Mouse (Mus musculus) kidney, embryonic 15.5 days (tissue): ENCODE measurements at regions not wholly inside any gene's neighbourhood (a gene's known extent, or its start where the extent isn't known, plus 50 kb on each side); places are given as distances from the start of the nearest gene placed in this dataset.

Experiments
- ATAC-seq: fragments of 200-750 bp; cut with Nextera tagmentation; replicated peaks from 2 replicates; pipeline ENCODE4 v1.8.0; 2017; ENCODE audit warnings: moderate TSS enrichment; ENCODE audit not compliant: low FRiP score
- H3K27ac ChIP-seq: fragments of 300-500 bp; sonication (generic); 2 replicates; pipeline ENCODE4 v1.5.1; 2015; ENCODE audit warnings: mild to moderate bottlenecking, inconsistent platforms
- H3K27me3 ChIP-seq: fragments of 300-500 bp; sonication (generic); 2 replicates; pipeline ENCODE4 v1.6.1; 2015; ENCODE audit warnings: inconsistent platforms
- H3K36me3 ChIP-seq: fragments of 300-500 bp; sonication (generic); 2 replicates; pipeline ENCODE4 v1.6.1; 2015; ENCODE audit warnings: inconsistent platforms
- H3K4me1 ChIP-seq: fragments of 300-500 bp; sonication (generic); 2 replicates; pipeline ENCODE4 v1.6.1; 2015; ENCODE audit warnings: inconsistent platforms
- H3K4me2 ChIP-seq: fragments of 300-500 bp; sonication (generic); 2 replicates; pipeline ENCODE4 v1.6.1; 2015; ENCODE audit warnings: moderate library complexity, mild to moderate bottlenecking, inconsistent platforms
- H3K4me3 ChIP-seq: fragments of 300-500 bp; sonication (generic); replicated peaks from 2 replicates; pipeline ENCODE4 v1.5.1; 2015; ENCODE audit warnings: mild to moderate bottlenecking, inconsistent platforms
- H3K9ac ChIP-seq: fragments of 300-500 bp; sonication (generic); 2 replicates; pipeline ENCODE4 v1.6.1; 2015; ENCODE audit warnings: mild to moderate bottlenecking, inconsistent platforms
- H3K9me3 ChIP-seq: fragments of 300-500 bp; sonication (generic); replicated peaks from 2 replicates; pipeline ENCODE4 v1.6.1; 2016; ENCODE audit warnings: inconsistent platforms
- WGBS: fragments of 180-500 bp; shearing (Covaris S2); methylation state at CpG from one replicate; pipeline ENCODE4 v1.1.7; 2015; ENCODE audit warnings: mixed read lengths; 5-methylcytosine and 5-hydroxymethylcytosine counted together

DNA sequence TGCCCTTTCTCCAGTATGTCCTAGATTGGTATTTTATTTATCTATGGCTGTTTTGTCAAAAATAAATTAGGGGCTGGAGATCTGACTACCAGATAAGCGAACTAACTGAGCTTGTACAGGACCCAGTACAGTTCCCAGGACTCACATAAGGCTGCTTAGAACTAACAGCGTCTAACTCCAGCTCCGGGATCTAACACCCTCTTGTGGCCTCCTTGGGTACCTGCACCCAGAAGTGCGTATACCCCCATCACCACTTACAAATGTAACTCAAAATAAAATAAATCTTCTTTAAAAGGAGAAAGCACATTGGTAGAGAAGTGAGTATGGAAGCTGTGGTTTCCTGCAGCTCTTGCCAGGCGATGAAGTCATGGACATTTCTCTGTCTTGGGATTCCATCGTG is 82.9 kb downstream of the Gm4791 start:
- Histone ChIP-seq H3K4me1 (peaks cover 4% of the 10 kb centered on the region; the same call in 1 of the 2 replicates), H3K27ac (no peak overlapping the region), H3K4me3 (no peak overlapping the region), H3K9ac (no peak overlapping the region), H3K27me3 (0 out of 2 replicates have a peak, but pooled peaks cover 7% of the 10 kb centered on the region), H3K4me2 (no peak overlapping the region), H3K36me3 (no peaks in the 10 kb centered on the region), H3K9me3 (no peaks in the 10 kb centered on the region)
- WGBS, result 95% methylated on average over 6 of the region's 6 CpGs
- ATAC-seq, result no peak

DNA sequence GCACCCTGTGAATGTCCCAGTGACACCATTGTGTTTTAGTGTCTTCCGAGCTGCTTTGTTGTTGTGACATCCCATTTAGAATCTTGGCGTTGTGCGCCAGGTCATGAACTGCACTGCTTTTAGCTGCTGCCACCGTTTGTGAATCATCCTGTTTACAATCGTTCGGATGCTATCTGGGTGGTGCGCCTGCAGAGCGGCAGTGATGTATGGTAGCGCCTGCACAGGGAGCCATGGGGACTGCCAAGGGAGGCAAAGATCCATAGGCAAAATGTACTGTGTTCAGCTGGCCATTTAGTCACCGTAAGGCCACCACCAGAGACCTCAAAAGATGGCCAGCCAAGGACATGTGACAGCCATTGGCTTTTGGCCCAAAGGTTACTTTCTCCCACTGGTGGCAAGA is 93.3 kb downstream of the Gm4791 start:
- no peaks in the 10 kb centered on the region for H3K27me3 ChIP-seq
- no peaks in the 10 kb centered on the region for H3K36me3 ChIP-seq
- H3K9me3 ChIP-seq, result no peaks in the 10 kb centered on the region
- H3K4me3 ChIP-seq, result no peak overlapping the region
- WGBS, result 63% methylated on average over 10 of the region's 10 CpGs
- H3K4me2 ChIP-seq, result no peak overlapping the region
- ATAC-seq, result no peak
- H3K4me1 ChIP-seq, result no peaks in the 10 kb centered on the region
- H3K9ac ChIP-seq, result no peak overlapping the region
- no peak overlapping the region for H3K27ac ChIP-seq

- no peak overlapping the region for H3K4me2 ChIP-seq
Measured at GRCm38 (mm10) chr9:47095656-47096055, 97.1 kb downstream of the Gm4791 start.

DNA sequence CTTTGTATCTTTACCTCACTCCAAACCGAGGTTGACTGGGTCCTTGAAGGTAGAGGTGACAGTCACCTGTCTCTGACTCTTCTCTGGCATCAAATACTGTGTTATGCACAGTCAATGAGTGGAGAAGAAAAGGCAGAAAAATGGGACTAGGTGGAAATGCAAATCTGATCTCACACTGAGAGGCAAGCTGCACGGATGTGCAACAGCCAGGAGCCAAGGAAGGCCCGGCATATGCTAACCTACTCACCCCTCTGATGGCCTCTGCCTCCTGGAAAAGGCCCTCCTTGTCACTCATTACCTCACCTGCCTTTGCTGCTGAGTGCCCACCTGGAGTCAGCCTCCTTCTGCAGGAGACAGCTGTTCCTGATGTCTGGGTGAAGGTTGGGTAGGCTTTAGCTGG is 104.8 kb downstream of the Gm4791 start:
- no peaks in the 10 kb centered on the region for H3K36me3 ChIP-seq
- no peak overlapping the region for H3K27ac ChIP-seq
- no peaks in the 10 kb centered on the region for H3K27me3 ChIP-seq
- no peak overlapping the region for H3K4me2 ChIP-seq
- H3K4me1 ChIP-seq, result no peaks in the 10 kb centered on the region
- 79% methylated on average over 3 of the region's 3 CpGs for WGBS
- H3K9me3 ChIP-seq, result no peaks in the 10 kb centered on the region
- ATAC-seq, result no peak
- H3K4me3 ChIP-seq, result no peak overlapping the region
- no peak overlapping the region for H3K9ac ChIP-seq

More at GRCm38 (mm10) chr9:47095656-47096055, 97.1 kb downstream of the Gm4791 start:
- H3K4me3 ChIP-seq, result no peak overlapping the region
- H3K27ac ChIP-seq, result no peak overlapping the region
- H3K27me3 ChIP-seq, result no peaks in the 10 kb centered on the region
- no peaks in the 10 kb centered on the region for H3K36me3 ChIP-seq
- no peaks in the 10 kb centered on the region for H3K9me3 ChIP-seq
- 95% methylated on average over 4 of the region's 4 CpGs for WGBS
- H3K9ac ChIP-seq, result no peak overlapping the region
- ATAC-seq, result no peak
- no peaks in the 10 kb centered on the region for H3K4me1 ChIP-seq

GRCm38 (mm10) chr9:47103966-47104365 is 105.4 kb downstream of the Gm4791 start:
- no peaks in the 10 kb centered on the region for H3K27me3 ChIP-seq
- H3K9ac ChIP-seq, result no peak overlapping the region
- no peaks in the 10 kb centered on the region for H3K9me3 ChIP-seq

DNA sequence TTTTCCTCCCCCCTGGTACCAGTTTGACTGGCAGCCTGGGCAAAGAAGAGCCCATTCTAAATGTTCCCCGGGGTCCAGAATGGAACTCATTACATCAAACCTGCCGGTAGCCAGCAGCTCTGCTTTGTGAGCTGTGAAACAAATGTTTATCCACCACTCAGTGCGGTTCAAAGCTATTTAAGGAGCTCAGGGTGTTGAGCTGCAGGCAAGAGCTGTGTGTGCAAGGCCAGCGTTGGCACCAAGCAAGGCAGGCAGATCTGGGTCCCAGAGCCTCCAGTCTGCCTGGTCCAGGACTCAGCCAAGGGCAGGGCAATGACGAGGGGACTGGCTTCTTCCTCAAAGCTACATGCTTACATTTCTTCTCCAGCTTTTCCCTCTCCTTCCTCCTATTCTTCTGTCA is 109.6 kb downstream of the Gm4791 start:
- no peak overlapping the region for H3K27ac ChIP-seq
- no peak overlapping the region for H3K9ac ChIP-seq
- no peaks in the 10 kb centered on the region for H3K4me1 ChIP-seq
- no peak overlapping the region for H3K4me3 ChIP-seq
- WGBS, result 17% methylated on average over 5 of the region's 5 CpGs
- ATAC-seq, result no peak
- no peaks in the 10 kb centered on the region for H3K36me3 ChIP-seq
- no peaks in the 10 kb centered on the region for H3K9me3 ChIP-seq
- no peak overlapping the region for H3K4me2 ChIP-seq
- no peaks in the 10 kb centered on the region for H3K27me3 ChIP-seq

More at GRCm38 (mm10) chr9:47103966-47104365, 105.4 kb downstream of the Gm4791 start:
- Histone ChIP-seq H3K36me3 (no peaks in the 10 kb centered on the region), H3K4me2 (no peak overlapping the region), H3K27ac (no peak overlapping the region), H3K4me3 (no peak overlapping the region), H3K4me1 (no peaks in the 10 kb centered on the region)
- 87% methylated on average over 5 of the region's 5 CpGs for WGBS
- no peak for ATAC-seq

- no peaks in the 10 kb centered on the region for H3K4me1 ChIP-seq
- no peaks in the 10 kb centered on the region for H3K36me3 ChIP-seq
- no peak overlapping the region for H3K27ac ChIP-seq
- H3K27me3 ChIP-seq, result no peaks in the 10 kb centered on the region
- WGBS, result 79% methylated on average over 8 of the region's 8 CpGs
- H3K9ac ChIP-seq, result no peak overlapping the region
- no peak overlapping the region for H3K4me3 ChIP-seq
- ATAC-seq, result no peak
- H3K4me2 ChIP-seq, result no peak overlapping the region
- H3K9me3 ChIP-seq, result no peaks in the 10 kb centered on the region
Measured at GRCm38 (mm10) chr9:47119253-47119652, 120.7 kb downstream of the Gm4791 start.

- H3K9me3 ChIP-seq, result no peaks in the 10 kb centered on the region
- no peak overlapping the region for H3K27ac ChIP-seq
- H3K27me3 ChIP-seq, result no peaks in the 10 kb centered on the region; the same call in 1 of the 2 replicates
- H3K4me3 ChIP-seq, result no peak overlapping the region
- H3K4me1 ChIP-seq, result no peaks in the 10 kb centered on the region
- H3K36me3 ChIP-seq, result no peaks in the 10 kb centered on the region
- H3K9ac ChIP-seq, result no peak overlapping the region
- ATAC-seq, result no peak
- WGBS, result 84% methylated on average over 2 of the region's 2 CpGs
- H3K4me2 ChIP-seq, result no peak overlapping the region
Measured at GRCm38 (mm10) chr9:47123113-47123512, 124.6 kb downstream of the Gm4791 start.

- no peaks in the 10 kb centered on the region; the same call in 1 of the 2 replicates for H3K27me3 ChIP-seq
- H3K9ac ChIP-seq, result no peak overlapping the region
- no peak overlapping the region for H3K4me3 ChIP-seq
- H3K36me3 ChIP-seq, result no peaks in the 10 kb centered on the region
- no peaks in the 10 kb centered on the region for H3K9me3 ChIP-seq
- no peak for ATAC-seq
- H3K4me2 ChIP-seq, result no peak overlapping the region
- 78% methylated on average over 3 of the region's 3 CpGs for WGBS
- H3K27ac ChIP-seq, result no peak overlapping the region
- H3K4me1 ChIP-seq, result no peaks in the 10 kb centered on the region
Measured at GRCm38 (mm10) chr9:47125517-47125916, 127.0 kb downstream of the Gm4791 start.

DNA sequence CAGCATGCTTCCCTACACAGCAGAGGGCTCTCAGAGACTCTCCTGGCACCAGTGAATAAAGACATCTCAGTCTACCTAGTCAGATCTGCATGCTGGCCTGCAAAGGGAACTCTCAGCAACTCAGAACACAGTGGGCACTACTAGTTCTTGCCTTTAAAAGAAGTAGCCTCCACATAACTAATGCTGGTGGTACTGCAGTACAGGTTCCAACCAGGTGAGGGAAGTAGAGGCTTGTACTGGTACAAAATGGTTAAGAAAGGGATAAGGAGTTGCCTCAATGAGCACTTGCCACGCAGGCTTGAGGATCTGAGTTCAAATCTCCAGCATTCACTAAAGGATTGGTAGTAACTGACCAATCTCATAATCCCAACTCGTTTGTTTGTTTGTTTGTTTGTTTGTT is 127.7 kb downstream of the Gm4791 start:
- ATAC-seq, result no peak
- H3K4me3 ChIP-seq, result no peak overlapping the region
- no peak overlapping the region for H3K4me2 ChIP-seq
- no peaks in the 10 kb centered on the region for H3K9me3 ChIP-seq
- H3K36me3 ChIP-seq, result no peaks in the 10 kb centered on the region
- H3K9ac ChIP-seq, result no peak overlapping the region
- no peaks in the 10 kb centered on the region for H3K4me1 ChIP-seq
- WGBS, result 71% methylated on average over 2 of the region's 2 CpGs
- H3K27me3 ChIP-seq, result no peaks in the 10 kb centered on the region; the same call in 1 of the 2 replicates
- H3K27ac ChIP-seq, result no peak overlapping the region

DNA sequence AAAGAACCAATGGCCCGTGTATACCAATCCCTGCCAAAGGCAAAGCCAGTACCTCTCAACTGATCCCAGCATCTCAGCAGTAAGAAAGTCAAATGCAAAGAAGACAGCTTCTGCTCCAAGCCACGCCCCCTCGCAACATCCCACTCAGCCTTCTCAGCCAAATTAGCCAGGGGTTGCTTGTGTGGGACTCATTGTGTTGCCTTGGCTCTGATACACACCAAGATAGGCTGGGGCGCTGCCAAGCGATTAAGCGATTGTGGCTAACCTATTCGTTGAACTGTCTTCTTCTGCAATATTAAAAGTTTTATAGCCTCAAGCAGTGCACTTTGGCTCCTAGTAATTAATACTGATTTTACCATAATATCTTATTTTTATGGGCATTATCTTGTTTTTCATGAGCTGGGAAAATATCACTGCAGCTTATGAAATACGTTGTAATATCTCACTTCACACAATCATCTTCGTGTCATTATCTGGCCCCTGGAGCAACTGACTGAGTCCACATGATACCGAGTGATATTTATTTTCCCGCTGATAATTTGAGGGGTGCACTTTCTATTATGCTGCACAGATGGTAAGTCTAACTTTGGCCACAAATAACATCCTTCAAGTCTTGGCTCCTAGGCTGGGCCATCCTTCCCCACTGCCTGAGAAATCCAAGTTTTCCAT is 129.3 kb downstream of the Gm4791 start:
- Histone ChIP-seq H3K9me3 (no peaks in the 10 kb centered on the region), H3K4me3 (no peak overlapping the region), H3K4me1 (no peaks in the 10 kb centered on the region), H3K36me3 (no peaks in the 10 kb centered on the region), H3K4me2 (no peak overlapping the region), H3K9ac (no peak overlapping the region), H3K27ac (no peak overlapping the region), H3K27me3 (no peaks in the 10 kb centered on the region; the same call in 1 of the 2 replicates)
- WGBS, result 79% methylated on average over 11 of the region's 11 CpGs
- no peak for ATAC-seq

- no peak for ATAC-seq
- no peaks in the 10 kb centered on the region for H3K4me1 ChIP-seq
- H3K36me3 ChIP-seq, result no peaks in the 10 kb centered on the region
- no peaks in the 10 kb centered on the region for H3K9me3 ChIP-seq
- H3K4me3 ChIP-seq, result no peak overlapping the region
- no peak overlapping the region for H3K4me2 ChIP-seq
- H3K27ac ChIP-seq, result no peak overlapping the region
- no peak overlapping the region for H3K9ac ChIP-seq
- no peaks in the 10 kb centered on the region; the same call in 1 of the 2 replicates for H3K27me3 ChIP-seq
Measured at GRCm38 (mm10) chr9:47129101-47129500, 130.6 kb downstream of the Gm4791 start.

DNA sequence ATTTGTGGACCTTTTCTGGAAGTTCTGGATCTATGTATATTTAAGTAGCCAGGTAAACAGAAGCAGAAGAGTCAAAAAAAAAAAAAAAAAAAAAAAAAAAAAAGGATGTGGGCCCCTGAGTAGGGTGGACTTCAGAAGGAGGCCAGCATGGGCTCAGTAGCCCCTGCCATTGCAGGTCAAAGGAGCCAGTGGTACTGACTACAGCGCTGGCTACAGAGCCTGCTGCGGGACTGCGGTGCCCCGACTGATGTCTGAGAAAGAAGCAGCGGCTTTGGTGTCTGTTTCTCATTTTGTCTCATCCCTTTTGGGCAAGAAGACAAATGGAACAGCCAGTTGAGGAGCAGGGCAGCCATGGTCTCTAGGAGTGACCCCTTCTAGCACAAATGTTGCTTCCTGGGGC is 134.9 kb downstream of the Gm4791 start:
- Histone ChIP-seq H3K27me3 (no peaks in the 10 kb centered on the region), H3K27ac (no peak overlapping the region), H3K9ac (no peak overlapping the region), H3K4me3 (no peak overlapping the region), H3K4me1 (no peaks in the 10 kb centered on the region), H3K36me3 (no peaks in the 10 kb centered on the region), H3K4me2 (no peak overlapping the region), H3K9me3 (no peaks in the 10 kb centered on the region)
- WGBS, result 86% methylated on average over 5 of the region's 5 CpGs
- no peak for ATAC-seq
